Mouse (Mus musculus): Measurements from ENCODE around the gene Mgp. TPM values are rescaled to one million over a fixed set of nuclear protein-coding genes. Genes with fewer than 3 reads are reported as not detected.
A peak's percentile ranks its signal among the peaks of the same experiment; 100 is the strongest.

The Mgp gene
- polyA plus RNA-seq, 3 experiments from 2014 or later, result not detected

DNA sequence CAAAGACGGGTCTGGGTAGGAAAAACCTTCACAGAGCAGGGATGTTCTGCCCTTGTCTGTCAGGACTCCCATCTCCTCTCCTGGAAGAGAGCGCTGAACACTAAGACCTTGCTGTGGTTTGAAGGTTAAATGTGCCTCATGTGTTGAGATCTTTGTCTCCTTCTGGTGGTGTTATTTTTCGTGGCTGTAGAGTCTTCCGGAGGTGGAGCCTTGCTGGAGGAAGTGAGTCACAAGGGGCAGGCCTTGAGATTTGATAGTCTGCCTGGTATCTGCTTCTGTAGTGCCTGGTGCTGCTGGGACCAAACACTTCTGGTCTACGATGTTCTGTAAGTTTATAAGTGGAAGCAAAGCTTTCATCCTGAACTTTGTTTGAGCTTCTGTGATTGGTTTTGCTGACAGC lies 26.7 kb downstream of the Mgp start:
- ATAC-seq, result no peak

DNA sequence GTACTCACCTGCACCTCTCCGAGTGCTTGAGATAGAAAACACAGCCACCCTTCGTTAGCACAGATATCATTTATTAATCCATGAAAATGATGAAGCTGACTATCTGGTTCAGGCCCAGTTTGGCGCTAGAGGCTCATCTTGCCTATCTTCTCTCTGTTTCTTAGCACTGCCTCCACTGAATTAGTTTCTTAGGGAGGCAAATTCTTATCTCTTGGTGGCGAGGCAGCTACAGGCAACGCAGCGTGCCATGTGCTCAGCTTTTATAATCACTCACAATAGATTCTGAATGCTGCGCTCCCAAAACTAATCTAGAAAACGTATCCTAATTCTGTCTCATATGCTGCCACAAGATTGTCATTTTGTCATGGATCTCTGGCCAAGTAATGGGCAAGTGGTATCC lies 27.2 kb downstream of the Mgp start:
- no peak for ATAC-seq

DNA sequence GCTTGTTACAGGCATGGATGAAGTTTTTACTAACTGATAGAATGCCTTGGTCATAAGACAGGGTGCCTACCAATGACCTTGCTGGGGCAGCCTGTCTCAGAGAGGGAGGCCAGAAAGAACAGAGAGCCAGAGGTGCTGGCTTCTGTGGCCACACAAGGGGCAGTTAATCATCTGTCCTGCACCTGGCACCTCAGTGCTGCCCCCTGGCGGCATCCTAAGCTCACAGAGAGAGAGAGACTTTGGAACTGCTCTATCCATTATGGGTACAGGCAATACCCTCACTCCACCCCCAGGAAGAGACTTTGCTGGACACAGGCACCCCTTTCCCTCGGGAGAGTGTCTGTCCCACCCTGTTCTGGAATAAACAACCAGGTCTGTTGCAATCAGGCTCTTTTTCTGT lies 27.8 kb downstream of the Mgp start:
- ATAC-seq, result peak; percentile 43

- ATAC-seq, result no peak
Observed at GRCm38 (mm10) chr6:136847267-136847666, 28.4 kb downstream of the Mgp start.

- ATAC-seq, result no peak
Observed at GRCm38 (mm10) chr6:136845706-136846480, 29.7 kb downstream of the Mgp start.

GRCm38 (mm10) chr6:136844903-136845302 lies 30.7 kb downstream of the Mgp start:
- ATAC-seq, result no peak

- no peak for ATAC-seq
Observed at GRCm38 (mm10) chr6:136837323-136837722, 38.3 kb downstream of the Mgp start.

GRCm38 (mm10) chr6:136835352-136835751 lies 40.3 kb downstream of the Mgp start, which contains the start of gene Smco3:
Gene Smco3 (minus strand): TSS chr6:136835452.
- peak; percentile 38 for ATAC-seq

GRCm38 (mm10) chr6:136831712-136832111 lies 43.9 kb downstream of the Mgp start:
- ATAC-seq, result no peak

DNA sequence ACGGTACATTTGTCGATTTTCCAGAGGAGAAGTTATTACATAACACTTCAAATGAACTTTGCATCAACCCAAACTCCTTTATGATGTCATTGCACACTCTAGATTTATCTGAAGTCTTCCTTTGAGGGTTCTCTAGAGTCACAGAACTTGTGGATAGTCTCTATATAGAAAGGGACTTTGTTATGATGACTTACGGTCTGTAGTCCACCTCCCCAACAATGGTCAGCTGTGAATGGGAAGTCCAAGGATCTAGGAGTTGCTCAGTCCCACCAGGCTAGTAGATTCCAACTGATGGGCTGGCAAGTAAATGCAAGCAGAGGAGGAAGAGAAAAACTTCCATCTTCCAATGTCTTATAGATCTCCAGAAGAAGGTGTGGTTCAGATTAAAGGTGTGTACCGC lies 46.9 kb downstream of the Mgp start:
- ATAC-seq, result no peak

DNA sequence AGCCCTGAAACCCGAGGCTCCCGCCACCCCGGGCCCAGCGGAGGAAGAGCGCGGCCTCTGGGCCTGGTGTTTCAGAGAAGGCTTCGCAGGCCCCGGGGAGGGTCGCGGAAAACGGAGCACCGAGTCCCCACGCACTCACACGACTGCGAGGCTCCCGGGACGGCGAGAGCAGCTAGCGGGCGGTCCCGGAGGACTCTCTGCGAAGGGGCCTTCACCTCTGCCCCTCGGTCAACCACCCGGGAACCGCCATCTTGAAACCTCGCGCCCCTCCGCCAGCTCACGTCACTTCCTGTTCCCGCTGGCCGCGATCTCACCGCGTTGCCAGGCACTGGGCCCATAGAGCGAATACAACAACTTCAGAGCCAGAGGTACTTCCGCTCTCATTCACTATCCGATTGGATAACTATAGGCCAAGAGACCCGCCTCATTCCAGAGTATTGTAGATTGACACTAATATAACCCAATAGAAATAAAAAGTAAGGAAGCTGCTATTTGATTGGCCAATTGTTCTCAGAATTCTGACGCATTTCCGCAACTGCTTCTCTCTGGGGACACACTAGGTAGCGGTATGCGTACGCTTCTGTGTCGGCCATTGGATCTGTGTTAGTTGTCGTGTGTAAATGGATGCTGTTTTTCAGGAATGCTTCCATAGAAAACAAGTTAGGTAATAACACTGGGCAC lies 47.6 kb downstream of the Mgp start, which contains the start of gene Wbp11:
TSS of gene Wbp11 (minus strand) at position 353 of the 681 bp plus-strand sequence.
- ATAC-seq, result peak; percentile 99

- ATAC-seq, result no peak
Observed at GRCm38 (mm10) chr6:136827516-136827880, 48.1 kb downstream of the Mgp start, which contains the start of gene BC049715. Gene BC049715 (plus strand): TSS chr6:136827626.

DNA sequence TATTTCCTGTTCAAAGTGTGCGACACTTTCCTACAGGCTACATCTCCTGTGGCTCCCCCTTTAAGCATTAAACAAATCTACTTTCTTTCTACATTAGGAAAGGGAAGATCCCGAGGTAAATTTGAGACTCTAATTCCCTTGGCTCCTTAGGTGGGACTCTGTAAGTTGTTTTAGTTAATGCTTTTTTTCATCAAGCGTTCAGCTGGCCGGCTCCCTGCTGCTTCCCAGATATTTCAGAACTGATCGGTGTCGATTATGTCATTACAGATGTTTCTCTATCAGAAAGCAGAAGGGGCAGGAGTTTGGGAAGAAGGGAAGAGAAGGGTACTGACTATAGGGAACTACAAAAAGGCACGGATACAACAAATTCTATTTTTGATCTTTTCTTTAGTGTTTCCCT lies 48.5 kb downstream of the Mgp start:
- no peak for ATAC-seq

GRCm38 (mm10) chr6:136824987-136825386 lies 50.6 kb downstream of the Mgp start:
- ATAC-seq, result no peak

Other genes starting within 250 kb of the Mgp start
- 1 to 10 TPM in 1 of 3 experiments, under 1 TPM in 2; 0.48 to 3.6 (median 0.65) TPM for gene Plbd1, start 213.9 kb downstream of the Mgp start, polyA plus RNA-seq (2017; shearing (Covaris generic))
- gene Gucy2c, start 94.1 kb downstream of the Mgp start, polyA plus RNA-seq (2017; shearing (Covaris generic)), result not detected
- gene Hist4h4, start 71.4 kb downstream of the Mgp start, polyA plus RNA-seq (2017; shearing (Covaris generic)), result 1 to 10 TPM in 2 of 3 experiments, under 1 TPM in 1; 0.85 to 2.9 (median 2.8) TPM
- gene H2afj, start 67.6 kb downstream of the Mgp start, polyA plus RNA-seq (2017; shearing (Covaris generic)), result 100 to 1,000 TPM; 112 to 120 (median 112) TPM
- 1 to 10 TPM in 1 of 3 experiments, under 1 TPM in 2; 0.44 to 2.3 (median 0.62) TPM for gene BC049715, start 48.2 kb downstream of the Mgp start, polyA plus RNA-seq (2017; shearing (Covaris generic))
- gene Wbp11, start 47.6 kb downstream of the Mgp start, polyA plus RNA-seq (2017; shearing (Covaris generic)), result 10 to 100 TPM; 48.1 to 74.9 (median 72.6) TPM
- under 1 TPM in 1 of 3 experiments, not detected in 2; 0.82 TPM for gene Smco3, start 40.4 kb downstream of the Mgp start, polyA plus RNA-seq (2017; shearing (Covaris generic))
- 1 to 10 TPM in 2 of 3 experiments, not detected in 1; 1.5 to 2.3 TPM for gene Art4, start 18.1 kb downstream of the Mgp start, polyA plus RNA-seq (2017; shearing (Covaris generic))
- 1 to 10 TPM; 1.1 to 2.1 (median 1.1) TPM for gene Erp27, start 46.4 kb upstream of the Mgp start, polyA plus RNA-seq (2017; shearing (Covaris generic))
- not detected for gene Pde6h, start 48.0 kb upstream of the Mgp start, polyA plus RNA-seq (2017; shearing (Covaris generic))
- 1,000 to 10,000 TPM; 2,255 to 2,929 (median 2,357) TPM for gene Arhgdib, start 66.1 kb upstream of the Mgp start, polyA plus RNA-seq (2017; shearing (Covaris generic))